Mouse (Mus musculus) myocyte (in vitro differentiated cells): Measurements from ENCODE around the gene Clec4f.

ENCODE experiments used
- CEBPB ChIP-seq: IDR thresholded peaks from 2 replicates; pipeline ENCODE4 v1.6.1; 2011; ENCODE audit warnings: mild to moderate bottlenecking, moderate library complexity; ENCODE audit not compliant: poor library complexity, insufficient read depth, severe bottlenecking
- E2F4 ChIP-seq: IDR thresholded peaks from one replicate; pipeline ENCODE4 v1.6.1; 2011; ENCODE audit warnings: mild to moderate bottlenecking, control low read depth, moderate library complexity; ENCODE audit not compliant: insufficient read depth
- MAX ChIP-seq: IDR thresholded peaks from one replicate; pipeline ENCODE4 v1.6.1; 2011; ENCODE audit warnings: low read depth, mild to moderate bottlenecking, control low read depth
- MYOG ChIP-seq, 3 experiments: IDR thresholded peaks; one replicate each; pipeline ENCODE4 v1.6.1; 2011; ENCODE audit warnings: control low read depth in 2 of 3, low read depth in 2 of 3, mild to moderate bottlenecking in 2 of 3; ENCODE audit not compliant: insufficient read length in 2 of 3, control insufficient read depth in 1 of 3, insufficient read depth in 1 of 3
- POLR2A ChIP-seq: IDR thresholded peaks from one replicate; pipeline ENCODE4 v1.6.1; 2011; ENCODE audit warnings: low read depth, mild to moderate bottlenecking, control low read depth, moderate library complexity; ENCODE audit not compliant: insufficient read length
- POLR2AphosphoS2 ChIP-seq: IDR thresholded peaks from one replicate; pipeline ENCODE4 v1.6.1; 2011; ENCODE audit warnings: low read depth, control low read depth; ENCODE audit not compliant: insufficient read length
- REST ChIP-seq: IDR thresholded peaks from one replicate; pipeline ENCODE4 v1.6.1; 2011; ENCODE audit warnings: mild to moderate bottlenecking, control low read depth, moderate library complexity; ENCODE audit not compliant: insufficient read depth, insufficient read length
- TCF12 ChIP-seq: IDR thresholded peaks from one replicate; pipeline ENCODE4 v1.6.1; 2011; ENCODE audit warnings: mild to moderate bottlenecking, control low read depth; ENCODE audit not compliant: poor library complexity, insufficient read depth, severe bottlenecking

DNA sequence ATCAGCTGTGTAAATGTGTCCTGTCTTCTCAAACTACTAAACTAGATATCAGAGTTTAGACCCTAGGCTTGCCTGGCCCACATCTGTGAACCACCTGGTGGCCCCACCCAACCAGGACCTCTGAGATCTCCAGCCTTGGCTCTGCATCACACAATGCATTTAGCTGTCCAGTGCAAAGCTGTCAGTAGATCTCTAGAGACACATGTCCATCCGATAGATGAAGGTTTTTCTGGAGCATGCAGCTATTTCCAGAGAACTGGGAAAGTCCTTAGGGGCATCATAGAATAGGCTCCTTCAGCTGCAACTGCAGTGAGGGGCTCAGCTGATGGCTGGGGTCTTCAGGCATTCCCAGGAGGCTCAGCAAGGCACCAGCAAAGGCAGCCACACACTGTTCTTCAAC lies 48.3 kb upstream of the Clec4f start:
- TF ChIP-seq POLR2A (no peak), MAX (no peak), TCF12 (no peak), REST (no peak), E2F4 (no peak), MYOG (IDR thresholded peaks at IDR 0.05; ENCODE audit: control insufficient read depth in 1 of 3, insufficient read depth in 1 of 3, insufficient read length in 2 of 3, low read depth in 2 of 3) (no peak), CEBPB (no peak), POLR2AphosphoS2 (no peak)
